Mouse (Mus musculus) midbrain, embryonic 14.5 days (tissue): ENCODE data around the gene Jazf1. TPM values are rescaled to one million over a fixed set of nuclear protein-coding genes. Genes with fewer than 3 reads are reported as not detected.
A peak's percentile ranks its signal among the peaks of the same experiment; 100 is the strongest.

Source experiments
- ATAC-seq: fragments of 200-750 bp; cut with Nextera tagmentation; 2 replicates; pipeline ENCODE4 v1.8.0; 2017; ENCODE audit warnings: moderate number of reproducible peaks, moderate library complexity; ENCODE audit not compliant: low FRiP score, low TSS enrichment
- DNase-seq: peaks from one replicate; pipeline ENCODE4 v3.0.0-alpha.2; 2015
- H3K27ac ChIP-seq: fragments of 300-500 bp; sonication (generic); replicated peaks from 2 replicates; pipeline ENCODE4 v1.5.1; 2014; ENCODE audit warnings: mild to moderate bottlenecking, low read depth, low read length, moderate library complexity
- H3K27me3 ChIP-seq: fragments of 300-500 bp; sonication (generic); 2 replicates; pipeline ENCODE4 v1.6.1; 2014; ENCODE audit warnings: low read length, control low read depth, mixed read lengths; ENCODE audit not compliant: control insufficient read depth, insufficient read depth
- H3K36me3 ChIP-seq: fragments of 300-500 bp; sonication (generic); 2 replicates; pipeline ENCODE4 v1.6.1; 2014; ENCODE audit warnings: low read length, control low read depth; ENCODE audit not compliant: control insufficient read depth, insufficient read depth
- H3K4me1 ChIP-seq: fragments of 300-500 bp; sonication (generic); 2 replicates; pipeline ENCODE4 v1.6.1; 2014; ENCODE audit warnings: mild to moderate bottlenecking, antibody characterized with exemption, low read length, control low read depth; ENCODE audit not compliant: control insufficient read depth, insufficient read depth
- H3K4me2 ChIP-seq: fragments of 300-500 bp; sonication (generic); 2 replicates; pipeline ENCODE4 v1.6.1; 2014; ENCODE audit warnings: mild to moderate bottlenecking, low read length, moderate library complexity
- H3K4me3 ChIP-seq: fragments of 300-500 bp; sonication (generic); replicated peaks from 2 replicates; pipeline ENCODE4 v1.5.1; 2014; ENCODE audit warnings: low read depth, low read length
- H3K9ac ChIP-seq: fragments of 300-500 bp; sonication (generic); replicated peaks from 2 replicates; pipeline ENCODE4 v1.6.1; 2014; ENCODE audit warnings: mild to moderate bottlenecking, low read length, moderate library complexity
- H3K9me3 ChIP-seq: fragments of 300-500 bp; sonication (generic); 2 replicates; pipeline ENCODE4 v1.6.1; 2016; ENCODE audit warnings: low read length, control low read depth, mixed read lengths; ENCODE audit not compliant: control insufficient read depth
- WGBS: fragments of 180-500 bp; shearing (Covaris S2); extraction: QIAGEN DNeasy Blood & Tissue Kit; methylation state at CpG from one replicate; pipeline ENCODE4 v1.1.7; 2014; 5-methylcytosine and 5-hydroxymethylcytosine counted together
- polyA plus RNA-seq: library from polyadenylated mRNA; unstranded; fragments of >200 nt; fragmentation: Nextera tagmentation; extraction: Ambion mirVana; gene quantifications from 2 replicates; pipeline ENCODE4 v1.2.1, GENCODE M21; 2014

Gene Jazf1
- polyA plus RNA-seq, 1 experiment from 2014 or later, result 39.6 TPM

GRCm38 (mm10) chr6:52967557-52968270 lies 100.7 kb downstream of the Jazf1 start:
- Histone ChIP-seq H3K27me3 (no peaks in the 10 kb centered on the region), H3K27ac (no peak overlapping the region), H3K36me3 (no peaks in the 10 kb centered on the region), H3K9me3 (no peaks in the 10 kb centered on the region), H3K9ac (no peak overlapping the region), H3K4me1 (peaks cover 6% of the 10 kb centered on the region; the same call in 1 of the 2 replicates), H3K4me3 (no peak overlapping the region), H3K4me2 (no peak overlapping the region)
- 72% methylated on average over 10 of the region's 10 CpGs for WGBS
- ATAC-seq (no peak), DNase-seq (no peak)

DNA sequence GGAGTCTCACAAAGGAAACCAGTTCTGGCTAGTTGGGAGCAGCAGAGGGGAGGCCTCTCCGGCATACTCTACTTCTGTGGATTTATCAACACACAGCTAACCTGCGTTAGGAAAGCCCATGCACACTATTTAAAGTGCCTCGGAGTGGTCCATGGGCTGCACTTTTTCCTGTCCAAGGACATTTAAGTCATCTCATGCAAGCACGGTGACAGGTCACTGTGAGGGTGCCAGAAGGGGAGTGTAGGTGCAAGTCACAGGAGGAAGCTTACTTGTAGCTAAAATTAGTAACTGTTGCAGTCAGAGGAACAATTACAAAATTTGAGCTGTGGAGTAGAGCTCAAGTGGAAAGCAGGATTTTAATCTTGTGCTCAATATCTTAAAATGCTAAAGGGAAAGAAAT lies 102.4 kb downstream of the Jazf1 start:
- Histone ChIP-seq H3K4me1 (peaks cover 6% of the 10 kb centered on the region; the same call in 1 of the 2 replicates), H3K4me2 (no peak overlapping the region), H3K9me3 (no peaks in the 10 kb centered on the region), H3K9ac (no peak overlapping the region), H3K36me3 (no peaks in the 10 kb centered on the region), H3K27ac (no peak overlapping the region), H3K4me3 (no peak overlapping the region), H3K27me3 (no peaks in the 10 kb centered on the region)
- no peak for ATAC-seq
- 86% methylated on average over 4 of the region's 4 CpGs for WGBS
- DNase-seq, result no peak

DNA sequence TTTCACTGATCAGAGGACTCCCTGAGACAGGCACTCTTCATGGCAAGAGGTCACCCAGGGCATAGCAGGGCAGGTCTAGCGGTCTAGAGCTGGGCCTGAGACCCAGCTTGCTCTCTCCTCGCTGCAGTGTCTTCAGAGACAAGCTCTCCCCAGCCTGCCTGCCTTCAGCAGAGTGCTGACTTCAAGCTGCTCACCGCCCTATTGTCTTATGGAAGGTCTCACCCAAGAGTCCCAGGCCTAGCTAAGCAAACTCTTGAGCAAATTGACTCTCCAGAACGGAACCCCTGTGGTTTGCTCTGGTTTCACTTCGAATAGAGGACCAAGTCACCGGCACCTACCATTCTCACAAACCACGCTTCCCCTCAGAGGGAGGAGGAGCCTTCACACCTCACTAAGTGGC lies 103.1 kb downstream of the Jazf1 start:
- H3K4me1 ChIP-seq, result peaks cover 6% of the 10 kb centered on the region; the same call in 1 of the 2 replicates
- H3K4me3 ChIP-seq, result no peak overlapping the region
- H3K27me3 ChIP-seq, result no peaks in the 10 kb centered on the region
- no peak overlapping the region for H3K4me2 ChIP-seq
- 59% methylated on average over 7 of the region's 7 CpGs for WGBS
- DNase-seq, result no peak
- H3K36me3 ChIP-seq, result no peaks in the 10 kb centered on the region
- no peak overlapping the region for H3K9ac ChIP-seq
- H3K9me3 ChIP-seq, result no peaks in the 10 kb centered on the region
- no peak for ATAC-seq
- H3K27ac ChIP-seq, result no peak overlapping the region

DNA sequence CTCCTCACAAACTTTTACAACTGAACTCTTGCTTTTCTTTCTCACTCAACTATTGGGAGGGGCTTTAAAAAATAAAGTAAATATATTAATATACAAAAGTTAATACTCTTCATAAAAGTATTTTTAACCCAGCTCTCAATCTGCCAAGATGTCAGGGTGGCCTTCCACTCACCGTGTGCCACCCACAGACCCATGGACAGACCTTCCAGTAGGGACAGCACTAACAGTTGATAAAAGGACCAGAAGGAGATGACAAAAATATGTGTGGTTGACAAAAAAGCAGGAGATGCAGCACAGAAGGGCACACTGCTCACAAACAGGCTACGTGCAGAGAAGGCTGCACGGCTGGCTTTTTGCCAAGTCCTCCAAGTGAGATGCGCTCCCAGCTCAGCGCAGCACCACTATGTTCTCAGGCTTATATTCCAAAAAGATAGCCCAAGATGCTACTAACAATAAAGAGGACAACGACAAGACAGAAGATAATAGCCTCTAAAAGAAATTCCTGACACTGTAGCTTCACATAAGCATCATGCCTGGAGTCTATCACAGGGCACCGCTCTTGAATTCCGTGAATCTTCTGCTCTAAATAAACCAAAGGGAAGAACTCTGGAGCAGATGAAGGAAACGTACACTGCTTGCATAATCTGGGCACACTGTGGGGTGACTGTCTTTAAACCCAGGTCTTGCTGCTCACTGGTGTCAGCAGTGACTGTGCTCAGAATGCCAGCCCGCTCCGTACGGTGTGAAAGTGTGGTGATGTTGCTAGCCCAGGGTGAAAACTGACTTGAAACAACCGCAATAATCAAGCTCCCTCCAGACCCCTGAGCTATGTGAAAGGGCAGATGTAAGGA lies 104.4 kb downstream of the Jazf1 start:
- ATAC-seq, result no peak; the same call in 1 of the 2 replicates
- no peak overlapping the region for H3K9ac ChIP-seq
- WGBS, result 61% methylated on average over 13 of the region's 13 CpGs
- peaks cover 6% of the 10 kb centered on the region; the same call in 1 of the 2 replicates for H3K4me1 ChIP-seq
- no peak overlapping the region for H3K27ac ChIP-seq
- H3K4me3 ChIP-seq, result no peak overlapping the region
- H3K4me2 ChIP-seq, result no peak overlapping the region
- no peaks in the 10 kb centered on the region for H3K36me3 ChIP-seq
- peak; percentile 78 for DNase-seq
- no peaks in the 10 kb centered on the region for H3K27me3 ChIP-seq
- H3K9me3 ChIP-seq, result no peaks in the 10 kb centered on the region

DNA sequence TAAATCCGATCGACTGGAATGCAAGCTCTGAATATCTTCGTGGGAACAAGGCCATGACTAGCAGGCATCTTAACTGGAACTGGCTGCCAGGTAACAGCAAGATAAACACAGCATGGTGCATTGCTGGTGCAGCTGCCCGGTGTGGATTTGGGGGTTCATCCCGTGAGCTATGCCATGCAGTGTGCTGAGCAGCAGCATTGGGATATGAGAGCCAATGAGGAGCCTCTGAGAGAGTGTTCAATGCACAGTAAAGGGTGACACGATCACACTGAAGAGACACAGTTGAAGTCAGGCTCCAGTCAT lies 105.0 kb downstream of the Jazf1 start:
- H3K4me2 ChIP-seq, result no peak overlapping the region
- no peak overlapping the region for H3K27ac ChIP-seq
- peaks cover 6% of the 10 kb centered on the region; the same call in 1 of the 2 replicates for H3K4me1 ChIP-seq
- ATAC-seq, result no peak
- H3K9ac ChIP-seq, result no peak overlapping the region
- H3K36me3 ChIP-seq, result no peaks in the 10 kb centered on the region
- no peak overlapping the region for H3K4me3 ChIP-seq
- DNase-seq, result no peak
- no peaks in the 10 kb centered on the region for H3K27me3 ChIP-seq
- WGBS, result 68% methylated on average over 6 of the region's 6 CpGs
- no peaks in the 10 kb centered on the region for H3K9me3 ChIP-seq

- 66% methylated on average over 4 of the region's 4 CpGs for WGBS
- no peaks in the 10 kb centered on the region for H3K9me3 ChIP-seq
- no peak overlapping the region for H3K27ac ChIP-seq
- no peak overlapping the region for H3K4me3 ChIP-seq
- H3K4me2 ChIP-seq, result no peak overlapping the region
- no peak overlapping the region for H3K9ac ChIP-seq
- H3K36me3 ChIP-seq, result no peaks in the 10 kb centered on the region
- DNase-seq, result no peak
- ATAC-seq, result no peak
- peaks cover 6% of the 10 kb centered on the region; the same call in 1 of the 2 replicates for H3K4me1 ChIP-seq
- H3K27me3 ChIP-seq, result no peaks in the 10 kb centered on the region
Measured at GRCm38 (mm10) chr6:52962600-52963429, 105.6 kb downstream of the Jazf1 start.

DNA sequence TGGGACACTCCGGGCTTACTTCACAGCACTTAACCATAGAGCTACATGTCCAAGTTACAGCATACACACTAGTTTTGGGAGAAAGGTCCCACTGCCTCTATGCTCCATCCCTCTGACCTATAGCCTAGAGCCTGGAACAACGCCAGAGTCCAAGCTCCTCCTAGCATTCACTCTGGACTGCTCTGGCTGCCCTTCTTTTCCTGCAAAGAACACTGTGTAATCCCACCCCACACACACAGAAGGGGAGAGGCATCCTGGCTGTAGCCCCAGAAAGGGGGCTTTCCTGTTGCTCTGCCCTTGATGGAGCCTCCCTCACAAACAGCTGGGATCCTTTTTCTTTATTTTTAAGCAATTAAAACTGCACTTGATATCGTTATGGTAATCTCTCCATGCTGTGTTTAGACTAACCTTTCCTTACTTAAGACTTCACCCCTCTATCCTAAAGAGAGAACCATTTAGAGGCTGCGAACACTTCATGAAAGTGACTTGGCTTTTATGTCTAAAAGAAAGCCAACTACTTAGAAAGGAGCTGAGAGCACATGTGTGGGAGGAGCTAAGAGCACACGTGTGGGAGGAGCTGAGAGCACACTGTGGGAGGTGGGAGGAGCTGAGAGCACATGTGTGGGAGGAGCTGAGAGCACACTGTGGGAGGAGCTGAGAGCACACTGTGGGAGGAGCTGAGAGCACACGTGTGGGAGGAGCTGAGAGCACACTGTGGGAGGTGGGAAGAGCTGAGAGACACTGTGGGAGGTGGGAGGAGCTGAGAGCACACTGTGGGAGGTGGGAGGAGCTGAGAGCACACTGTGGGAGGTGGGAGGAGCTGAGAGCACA lies 106.6 kb downstream of the Jazf1 start:
- Histone ChIP-seq H3K9ac (no peak overlapping the region), H3K4me2 (no peak overlapping the region), H3K27me3 (no peaks in the 10 kb centered on the region), H3K27ac (no peak overlapping the region), H3K4me3 (no peak overlapping the region), H3K4me1 (peaks cover 6% of the 10 kb centered on the region; the same call in 1 of the 2 replicates), H3K36me3 (no peaks in the 10 kb centered on the region), H3K9me3 (no peaks in the 10 kb centered on the region)
- ATAC-seq, result no peak
- WGBS, result 72% methylated on average over 6 of the region's 6 CpGs
- DNase-seq, result no peak

GRCm38 (mm10) chr6:52957730-52958129 lies 110.7 kb downstream of the Jazf1 start:
- Histone ChIP-seq H3K4me2 (no peak overlapping the region), H3K4me3 (no peak overlapping the region), H3K27me3 (no peaks in the 10 kb centered on the region), H3K36me3 (no peaks in the 10 kb centered on the region), H3K9ac (no peak overlapping the region), H3K4me1 (peaks cover under 1% of the 10 kb centered on the region), H3K27ac (no peak overlapping the region), H3K9me3 (no peaks in the 10 kb centered on the region)
- WGBS, result 7% methylated on average over 4 of the region's 4 CpGs
- ATAC-seq, result no peak
- peak; percentile 82 for DNase-seq
